Mouse (Mus musculus) lung, postnatal 10 days (tissue): ENCODE data around the gene Ufc1.
"Not testable (repeated sequence)": the region's sequence is repeated elsewhere in the genome, so short reads cannot be mapped to it uniquely, and the experiment has no call there.

ENCODE experiments used
- DNase-seq: peaks from one replicate; pipeline ENCODE4 v3.0.0; 2021

The Ufc1 gene

GRCm38 (mm10) chr1:171294298-171295062, at the start of gene Ufc1:
Gene Ufc1 (minus strand): TSS chr1:171295024.
- peak; percentile 90 for DNase-seq

GRCm38 (mm10) chr1:171343922-171344677, 49.3 kb upstream of the Ufc1 start:
- DNase-seq: peak; percentile 75

- DNase-seq: no peak
Observed at GRCm38 (mm10) chr1:171342262-171343207, 47.7 kb upstream of the Ufc1 start.

GRCm38 (mm10) chr1:171330216-171330560, 35.4 kb upstream of the Ufc1 start:
- DNase-seq: no peak

- peak; percentile 83 for DNase-seq
Observed at GRCm38 (mm10) chr1:171329433-171330215, 34.8 kb upstream of the Ufc1 start.

GRCm38 (mm10) chr1:171328839-171329432, 34.1 kb upstream of the Ufc1 start, which contains the start of gene Dedd:
Gene Dedd (plus strand): TSS chr1:171329145.
- peak; percentile 95 for DNase-seq

- DNase-seq: peak; percentile 7
Observed at GRCm38 (mm10) chr1:171328244-171328643, 33.4 kb upstream of the Ufc1 start.

GRCm38 (mm10) chr1:171326588-171326987, 31.8 kb upstream of the Ufc1 start:
- not testable (repeated sequence) for DNase-seq

- no peak for DNase-seq
Observed at GRCm38 (mm10) chr1:171325571-171325970, 30.7 kb upstream of the Ufc1 start.

- no peak for DNase-seq
Observed at GRCm38 (mm10) chr1:171322012-171322411, 27.2 kb upstream of the Ufc1 start.

- peak; percentile 51 for DNase-seq
Observed at GRCm38 (mm10) chr1:171321415-171321814, 26.6 kb upstream of the Ufc1 start.

GRCm38 (mm10) chr1:171320151-171320550, 25.3 kb upstream of the Ufc1 start:
- DNase-seq: no peak

GRCm38 (mm10) chr1:171319748-171320147, 24.9 kb upstream of the Ufc1 start:
- DNase-seq: no peak

- DNase-seq: no peak
Observed at GRCm38 (mm10) chr1:171309321-171309720, 14.5 kb upstream of the Ufc1 start.

GRCm38 (mm10) chr1:171306157-171306556, 11.3 kb upstream of the Ufc1 start:
- not testable (repeated sequence) for DNase-seq

GRCm38 (mm10) chr1:171298226-171298625, 3.4 kb upstream of the Ufc1 start:
- DNase-seq: no peak

- no peak for DNase-seq
Observed at GRCm38 (mm10) chr1:171295063-171295402, 209 bp upstream of the Ufc1 start.

GRCm38 (mm10) chr1:171293906-171294297, 922 bp downstream of the Ufc1 start:
- no peak for DNase-seq

GRCm38 (mm10) chr1:171293351-171293750, 1.5 kb downstream of the Ufc1 start:
- no peak for DNase-seq

- no peak for DNase-seq
Observed at GRCm38 (mm10) chr1:171288328-171288727, 6.5 kb downstream of the Ufc1 start.

GRCm38 (mm10) chr1:171287136-171288081, 7.4 kb downstream of the Ufc1 start, which contains the start of gene Usp21:
Gene Usp21 (minus strand): TSS chr1:171287991.
- peak; percentile 96 for DNase-seq
